Mouse (Mus musculus) layer of hippocampus, adult 11-12 months (tissue): Measurements from ENCODE around the gene Socs3.

ENCODE experiments used
- DNase-seq: peaks from one replicate; pipeline ENCODE4 v3.0.0; 2022; ENCODE audit warnings: low spot score

The Socs3 gene

GRCm38 (mm10) chr11:117995255-117995654 lies 25.4 kb upstream of the Socs3 start:
- DNase-seq: no peak

- no peak for DNase-seq
These were observed 24.6 kb upstream of the Socs3 start for GRCm38 (mm10) chr11:117994250-117995057.

- no peak for DNase-seq
These were observed 23.6 kb upstream of the Socs3 start for GRCm38 (mm10) chr11:117993190-117994175.

- peak; percentile 59 for DNase-seq
These were observed 21.9 kb upstream of the Socs3 start for GRCm38 (mm10) chr11:117991502-117992470.

- DNase-seq: no peak
These were observed 20.1 kb upstream of the Socs3 start for GRCm38 (mm10) chr11:117989926-117990325.

- DNase-seq: no peak
These were observed 19.4 kb upstream of the Socs3 start for GRCm38 (mm10) chr11:117989241-117989640.

- DNase-seq: no peak
These were observed 18.1 kb upstream of the Socs3 start for GRCm38 (mm10) chr11:117987968-117988367.

GRCm38 (mm10) chr11:117987032-117987451 lies 17.2 kb upstream of the Socs3 start:
- DNase-seq: peak; percentile 45

GRCm38 (mm10) chr11:117986126-117987031 lies 16.5 kb upstream of the Socs3 start, which contains the start of gene Pgs1:
Gene Pgs1, plus strand, starts transcription at chr11:117986292.
- peak; percentile 93 for DNase-seq

GRCm38 (mm10) chr11:117983770-117984169 lies 13.9 kb upstream of the Socs3 start:
- no peak for DNase-seq

- no peak for DNase-seq
These were observed 12.6 kb upstream of the Socs3 start for GRCm38 (mm10) chr11:117982426-117982825.

GRCm38 (mm10) chr11:117979388-117979787 lies 9.5 kb upstream of the Socs3 start:
- no peak for DNase-seq

- DNase-seq: no peak
These were observed 8.0 kb upstream of the Socs3 start for GRCm38 (mm10) chr11:117977694-117978360.

- DNase-seq: peak; percentile 73
These were observed 6.3 kb upstream of the Socs3 start for GRCm38 (mm10) chr11:117976081-117976582.

- DNase-seq: no peak
These were observed 5.5 kb upstream of the Socs3 start for GRCm38 (mm10) chr11:117975211-117975967.

GRCm38 (mm10) chr11:117974327-117975125 lies 4.7 kb upstream of the Socs3 start:
- DNase-seq: no peak

GRCm38 (mm10) chr11:117973569-117973968 lies 3.7 kb upstream of the Socs3 start:
- no peak for DNase-seq
